Mouse (Mus musculus) 3T3-L1 (cell line): Measurements from ENCODE around the gene Mok.

ENCODE experiments used
- DNase-seq: peaks from one replicate; pipeline ENCODE4 v3.0.0-alpha.2; 2015; ENCODE audit warnings: low read depth, low spot score

The Mok gene

DNA sequence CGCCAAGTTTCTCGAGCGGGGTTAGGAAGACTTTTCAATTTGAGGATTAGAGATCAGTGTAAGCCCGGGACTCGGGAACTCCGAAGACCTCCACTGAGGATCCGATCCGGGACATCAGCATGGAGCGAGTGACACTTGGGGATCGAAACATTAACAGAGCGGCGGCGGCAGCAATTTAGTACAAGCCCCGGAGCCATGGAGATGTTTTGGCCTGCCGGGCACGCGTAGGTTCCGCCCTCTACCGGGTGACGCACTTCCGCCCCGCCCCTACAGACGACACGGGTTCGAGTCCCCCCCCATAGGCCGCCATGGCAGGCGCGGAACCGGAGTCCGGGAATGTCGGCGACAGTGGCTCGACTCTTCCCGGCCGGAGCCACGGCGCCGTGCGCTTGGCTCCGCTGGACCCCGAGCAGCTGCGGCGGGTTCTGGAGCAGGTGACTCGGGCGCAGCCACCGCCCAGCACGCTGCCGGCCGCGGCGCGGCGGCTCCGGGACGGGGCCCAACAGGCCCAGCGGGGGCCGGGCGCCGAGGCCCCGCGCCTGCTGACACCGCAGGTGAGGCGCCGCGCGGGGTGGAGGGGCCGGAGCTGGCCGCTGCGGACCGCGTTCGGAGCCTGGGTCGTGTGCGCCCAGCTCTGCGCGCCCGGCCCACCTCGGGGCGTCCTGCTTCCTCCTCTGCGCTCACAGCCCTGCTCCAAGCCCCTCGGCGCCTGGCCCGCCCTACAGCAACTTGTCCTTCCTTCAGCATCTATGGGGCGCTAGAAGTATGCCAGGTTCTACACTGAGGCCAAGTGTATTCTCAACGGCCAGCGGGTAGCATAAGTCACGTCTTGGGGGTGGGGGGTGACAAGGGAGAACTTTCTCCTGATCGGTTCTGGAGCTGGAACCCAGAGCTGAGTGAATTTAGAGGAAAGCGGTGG is 9.5 kb upstream of the Mok start, which contains the start of gene Zfp839:
TSS of gene Zfp839 (plus strand) at position 244 of the 919 bp plus-strand sequence.
- DNase-seq, result peak; percentile 73

- DNase-seq, result peak; percentile 10
Observed at GRCm38 (mm10) chr12:110846191-110846765, 5.5 kb upstream of the Mok start.

DNA sequence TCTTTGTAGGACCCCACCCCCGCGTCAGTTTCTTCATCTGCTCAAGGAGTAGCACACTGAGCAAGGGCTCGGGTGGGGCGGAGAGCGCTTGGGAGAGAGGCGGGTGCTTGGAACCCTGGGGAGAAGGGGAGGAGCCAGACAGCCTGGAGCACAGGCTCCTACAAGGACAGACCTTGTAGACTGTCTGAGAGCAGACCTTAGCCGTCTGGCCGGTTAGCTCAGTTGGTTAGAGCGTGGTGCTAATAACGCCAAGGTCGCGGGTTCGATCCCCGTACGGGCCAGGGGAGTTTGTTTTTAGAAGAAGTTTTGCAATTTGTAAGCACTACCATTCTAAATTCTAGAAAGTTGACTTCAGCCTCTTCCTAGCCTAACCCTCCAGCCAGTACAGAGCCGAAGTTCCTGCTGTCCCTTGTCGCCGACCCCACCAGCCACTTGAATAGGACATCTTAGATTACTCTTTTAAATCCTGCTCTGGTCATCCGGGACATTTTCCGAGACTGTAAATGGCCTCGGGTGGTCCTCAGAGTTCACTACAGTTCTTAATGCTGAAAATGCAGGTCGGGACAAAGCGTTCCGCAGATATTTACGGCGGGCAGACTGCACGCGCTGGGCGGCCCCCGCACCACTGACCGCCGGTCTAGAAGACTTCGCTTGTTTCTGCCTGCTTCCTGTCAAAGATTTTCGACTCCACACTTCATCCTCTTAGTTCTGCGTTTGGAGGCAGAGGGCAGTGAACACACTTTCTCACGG is 4.6 kb upstream of the Mok start:
- DNase-seq, result peak; percentile 98

DNA sequence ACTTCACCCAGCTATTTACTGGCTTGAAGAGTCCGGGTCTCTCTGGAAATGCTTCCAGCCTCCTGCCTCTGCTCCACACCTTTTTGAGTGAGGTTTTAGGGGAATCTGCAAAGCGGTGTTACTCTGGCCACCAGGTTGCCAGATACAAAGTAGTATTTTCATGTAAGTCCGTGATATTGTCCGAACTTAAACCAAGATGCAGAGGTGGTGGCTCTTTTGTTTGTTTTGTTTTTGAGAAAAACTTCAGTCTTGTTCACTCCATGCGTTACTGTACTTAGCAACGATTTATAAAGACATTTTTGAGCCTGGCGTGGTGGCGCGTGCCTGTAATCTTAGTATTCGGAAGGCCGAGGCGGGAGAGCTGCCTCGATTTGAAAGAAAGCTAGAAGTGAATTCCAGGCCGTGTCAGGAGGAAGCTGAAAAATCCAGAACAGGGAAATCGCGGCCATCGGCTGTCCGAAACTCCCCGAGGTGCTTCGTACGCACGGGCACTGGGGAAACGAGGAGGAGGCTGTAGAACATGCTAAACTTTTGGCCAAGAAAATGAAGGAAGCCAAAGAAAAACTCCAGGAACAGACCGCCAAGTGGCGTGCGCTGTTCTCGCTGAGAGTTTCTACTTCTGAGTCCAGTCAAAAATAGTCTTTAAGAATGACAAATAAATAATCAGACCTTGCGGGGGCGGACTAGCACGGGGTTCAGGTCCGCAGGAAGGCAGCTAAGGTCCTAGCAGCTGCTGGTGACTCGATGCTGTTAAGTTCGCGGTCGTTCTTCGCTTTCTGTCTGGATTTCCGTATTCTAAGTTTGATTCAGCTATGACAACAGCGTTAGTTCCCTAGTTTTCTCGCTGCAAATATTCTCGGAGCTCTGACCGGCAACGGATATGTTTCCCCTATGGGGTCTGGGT is 3.7 kb upstream of the Mok start:
- peak; percentile 83 for DNase-seq

GRCm38 (mm10) chr12:110843194-110844048 is 2.7 kb upstream of the Mok start:
- peak; percentile 87 for DNase-seq

DNA sequence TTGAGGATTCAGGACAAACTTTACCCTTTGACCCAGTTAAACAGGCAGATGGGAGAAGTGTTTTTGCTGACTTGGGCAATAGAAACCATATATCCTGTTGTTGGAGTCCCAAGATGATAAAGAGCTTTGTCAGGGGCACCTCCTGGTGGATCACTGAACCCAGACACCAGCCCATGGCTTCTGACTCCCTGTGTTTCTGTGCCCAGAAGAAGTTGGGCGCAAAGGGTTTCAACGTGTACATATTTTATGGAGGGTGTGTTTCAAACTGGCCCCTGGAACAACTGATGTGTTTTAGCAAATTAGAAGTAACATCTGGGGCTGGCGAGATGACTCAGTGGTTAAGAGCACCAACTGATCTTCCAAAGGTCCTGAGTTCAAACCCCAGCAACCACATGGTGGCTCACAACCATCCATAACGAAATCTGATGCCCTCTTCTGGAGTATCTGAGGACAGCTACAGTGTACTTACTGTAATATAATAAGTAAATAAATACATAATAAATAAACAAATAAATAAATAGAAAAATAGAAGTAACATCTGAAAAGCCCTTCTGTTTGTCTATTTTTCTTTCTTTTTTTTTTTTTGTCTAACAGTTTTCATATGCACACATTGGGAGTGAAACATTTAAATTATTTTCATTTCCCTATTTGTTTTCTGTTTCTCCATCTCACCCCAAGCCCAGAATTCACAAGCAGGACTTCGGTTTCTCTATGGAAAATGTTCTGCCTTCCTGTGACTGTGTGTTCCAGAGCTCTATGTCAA is 1.2 kb upstream of the Mok start:
- peak; percentile 61 for DNase-seq

DNA sequence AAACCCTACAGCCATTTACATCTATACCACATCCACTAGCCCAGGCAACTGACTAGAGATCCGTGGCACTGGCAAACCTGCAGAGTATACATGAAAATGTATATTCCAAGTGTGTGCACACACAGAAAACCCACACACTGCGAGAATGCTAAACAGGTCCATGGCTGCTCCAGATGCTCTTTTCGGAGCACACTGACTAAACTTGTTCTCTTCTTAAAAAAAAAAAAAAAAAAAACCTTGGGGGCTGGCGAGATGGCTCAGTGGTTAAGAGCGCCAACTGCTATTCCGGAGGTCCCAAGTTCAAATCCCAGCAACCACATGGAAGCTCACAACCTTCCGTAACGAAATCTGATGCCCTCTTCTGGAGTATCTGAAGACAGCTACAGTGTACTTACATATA is 2.9 kb downstream of the Mok start:
- no peak for DNase-seq

DNA sequence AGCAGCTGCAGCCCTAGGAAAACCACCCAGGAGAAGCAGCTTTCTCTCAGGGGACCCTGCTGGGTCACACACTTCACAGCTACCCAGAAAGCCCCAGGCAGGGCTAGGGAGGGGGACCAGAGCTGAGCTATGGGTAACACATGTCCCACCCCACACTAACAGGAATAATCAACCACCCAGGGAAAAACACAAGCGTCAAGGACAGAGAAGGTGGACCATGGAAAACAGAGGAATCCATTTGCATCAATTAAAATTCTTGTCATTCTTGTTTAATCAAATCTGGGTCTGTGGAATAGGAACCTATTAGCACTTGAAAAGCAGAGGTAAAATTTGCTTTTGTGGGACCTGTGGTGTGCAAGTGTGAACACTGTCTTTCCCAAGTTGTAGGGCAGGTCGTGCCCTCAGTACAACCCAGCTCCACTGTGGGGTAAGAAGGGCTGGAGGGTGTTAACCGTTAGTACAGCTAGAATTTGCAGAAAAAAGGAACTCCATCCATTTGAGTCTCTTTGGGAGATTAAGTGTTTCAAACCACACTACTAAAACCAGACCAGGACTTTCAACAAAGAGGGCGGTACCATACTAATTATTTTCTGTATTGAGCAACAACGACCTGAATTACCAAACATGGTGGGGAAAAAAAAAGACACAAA is 3.4 kb downstream of the Mok start:
- no peak for DNase-seq

- DNase-seq, result no peak
Observed at GRCm38 (mm10) chr12:110836729-110837128, 4.0 kb downstream of the Mok start.

DNA sequence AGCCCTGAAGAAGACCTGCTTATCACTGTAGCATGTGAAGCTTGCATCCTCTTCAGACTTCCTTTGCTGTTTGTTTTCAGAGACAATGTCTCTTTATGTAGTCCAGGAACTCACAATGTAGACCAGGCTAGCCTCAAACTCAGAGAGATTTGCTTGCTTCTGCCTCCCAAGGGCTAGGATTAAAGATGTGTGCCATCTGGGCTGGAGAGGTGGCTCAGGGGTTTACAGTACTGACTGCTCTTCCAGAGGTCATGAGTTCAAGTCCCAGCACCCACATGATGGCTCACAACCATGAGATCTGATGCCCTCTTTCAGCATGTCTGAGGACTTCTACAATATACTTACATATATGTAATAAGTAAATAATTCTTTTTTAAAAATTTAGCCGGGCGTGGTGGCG is 5.6 kb downstream of the Mok start:
- no peak for DNase-seq

DNA sequence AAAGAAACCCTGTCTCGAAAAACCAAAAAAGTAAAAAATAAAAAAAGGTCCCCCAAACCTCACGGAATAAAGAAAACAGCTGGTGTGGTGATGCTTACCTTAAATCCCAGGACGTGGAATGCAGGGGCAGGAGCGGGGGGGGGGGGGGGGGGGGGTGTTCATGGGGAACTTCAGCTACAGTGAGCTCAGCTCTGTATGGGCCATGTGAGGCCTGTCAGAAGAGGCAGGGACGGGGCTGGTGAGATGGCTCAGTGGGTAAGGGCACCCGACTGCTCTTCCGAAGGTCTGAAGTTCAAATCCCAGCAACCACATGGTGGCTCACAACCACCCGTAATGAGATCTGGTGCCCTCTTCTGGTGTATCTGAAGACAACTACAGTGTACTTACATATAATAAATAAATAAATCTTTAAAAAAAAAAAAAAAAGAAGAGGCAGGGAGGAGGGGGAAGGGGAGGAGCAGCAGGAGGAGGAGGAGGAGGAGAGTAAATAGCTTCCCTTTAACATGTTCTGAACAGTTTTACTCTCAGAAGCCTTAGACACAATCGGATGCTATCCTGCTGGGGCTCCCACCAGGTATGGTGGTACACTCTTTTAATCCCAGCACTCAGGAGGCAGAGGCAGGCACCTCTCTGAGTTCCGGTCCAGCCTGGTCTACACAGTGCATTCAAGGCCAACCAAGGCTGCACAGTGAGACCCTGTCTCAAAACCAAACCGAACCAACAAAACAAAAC is 10.3 kb downstream of the Mok start:
- no peak for DNase-seq

GRCm38 (mm10) chr12:110828908-110829307 is 11.8 kb downstream of the Mok start:
- DNase-seq, result no peak

DNA sequence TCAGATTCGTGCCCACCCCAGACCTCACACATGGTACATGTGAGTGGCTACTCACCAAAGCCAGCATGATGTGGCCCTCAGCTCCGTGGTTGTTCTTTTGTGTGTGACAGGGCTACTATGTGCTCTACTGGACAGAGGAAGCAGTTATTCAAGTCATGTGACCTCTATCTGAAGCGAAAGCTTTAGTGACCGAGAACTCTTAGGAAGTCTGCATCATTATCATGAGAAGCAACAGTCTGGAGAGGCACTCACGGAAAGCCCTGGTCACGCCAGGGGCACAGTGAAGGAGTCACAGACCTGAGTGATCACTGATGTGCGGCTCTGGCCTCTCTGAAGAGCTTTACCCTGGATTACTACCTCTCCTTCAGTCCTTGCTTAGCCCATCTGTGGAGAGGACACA is 18.4 kb downstream of the Mok start:
- DNase-seq, result no peak

GRCm38 (mm10) chr12:110821787-110822186 is 19.0 kb downstream of the Mok start:
- DNase-seq, result no peak

GRCm38 (mm10) chr12:110819367-110819766 is 21.4 kb downstream of the Mok start:
- DNase-seq, result no peak

- DNase-seq, result peak; percentile 22
Observed at GRCm38 (mm10) chr12:110816833-110817232, 23.9 kb downstream of the Mok start.

DNA sequence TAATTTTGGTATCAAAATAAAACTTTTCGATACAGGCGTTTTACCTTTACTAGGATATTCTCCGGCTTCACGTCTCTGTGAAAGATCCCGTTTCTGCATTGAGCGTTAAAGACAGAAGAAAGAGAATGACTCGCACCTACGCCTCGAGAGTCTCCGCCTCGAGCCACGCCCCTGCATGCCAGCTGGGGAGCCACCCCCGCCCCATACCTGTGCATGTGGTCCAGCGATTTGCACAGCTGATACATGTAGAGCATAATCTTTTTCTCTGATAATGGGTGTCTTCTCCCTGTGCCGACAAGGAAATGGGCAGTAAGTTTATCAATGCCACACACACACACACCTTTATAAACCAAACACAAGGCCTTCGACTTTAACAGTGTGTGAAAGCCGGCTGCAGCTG is 25.8 kb downstream of the Mok start:
- no peak for DNase-seq

- DNase-seq, result no peak
Observed at GRCm38 (mm10) chr12:110813624-110814023, 27.1 kb downstream of the Mok start.
